Mouse (Mus musculus) lung, postnatal 0 days (tissue): ENCODE measurements around the gene St6galnac3. TPM values are rescaled to one million over a fixed set of nuclear protein-coding genes. Genes with fewer than 3 reads are reported as not detected.

Experiments used
- ATAC-seq: fragments of 200-750 bp; cut with Nextera tagmentation; 2 replicates; pipeline ENCODE4 v1.8.0; 2017; ENCODE audit warnings: moderate library complexity
- DNase-seq: peaks from one replicate; pipeline ENCODE4 v3.0.0-alpha.2; 2016; ENCODE audit warnings: low spot score
- H3K27ac ChIP-seq: fragments of 300-500 bp; sonication (generic); 2 replicates; pipeline ENCODE4 v1.5.1; 2014; ENCODE audit warnings: antibody characterized with exemption, mild to moderate bottlenecking, low read length, mixed read lengths
- H3K27me3 ChIP-seq: fragments of 300-500 bp; sonication (generic); replicated peaks from 2 replicates; pipeline ENCODE4 v1.6.1; 2014; ENCODE audit warnings: low read length, mixed read lengths; ENCODE audit not compliant: insufficient read depth
- H3K36me3 ChIP-seq: fragments of 300-500 bp; sonication (generic); 2 replicates; pipeline ENCODE4 v1.6.1; 2014; ENCODE audit warnings: low read length, mixed read lengths; ENCODE audit not compliant: insufficient read depth
- H3K4me1 ChIP-seq: fragments of 300-500 bp; sonication (generic); 2 replicates; pipeline ENCODE4 v1.6.1; 2014; ENCODE audit warnings: antibody characterized with exemption, low read depth, low read length, mixed read lengths; ENCODE audit not compliant: insufficient read depth
- H3K4me2 ChIP-seq: fragments of 300-500 bp; sonication (generic); replicated peaks from 2 replicates; pipeline ENCODE4 v1.6.1; 2014; ENCODE audit warnings: low read depth, mild to moderate bottlenecking, low read length, moderate library complexity, mixed read lengths
- H3K4me3 ChIP-seq: fragments of 300-500 bp; sonication (generic); 2 replicates; pipeline ENCODE4 v1.5.1; 2014; ENCODE audit warnings: low read depth, low read length
- H3K9ac ChIP-seq: fragments of 300-500 bp; sonication (generic); replicated peaks from 2 replicates; pipeline ENCODE4 v1.6.1; 2014; ENCODE audit warnings: low read depth, mild to moderate bottlenecking
- H3K9me3 ChIP-seq: fragments of 300-500 bp; sonication (generic); 2 replicates; pipeline ENCODE4 v1.6.1; 2016; ENCODE audit warnings: low read length, mixed read lengths
- CTCF ChIP-seq: IDR thresholded peaks from 2 replicates; pipeline ENCODE4 v1.5.1; 2016; ENCODE audit warnings: antibody characterized with exemption, mild to moderate bottlenecking
- EP300 ChIP-seq: IDR thresholded peaks from 2 replicates; pipeline ENCODE4 v1.6.1; 2016; ENCODE audit warnings: antibody characterized with exemption, mild to moderate bottlenecking, control low read depth
- WGBS: fragments of 180-500 bp; shearing (Covaris S2); extraction: QIAGEN DNeasy Blood & Tissue Kit; methylation state at CpG from one replicate; pipeline ENCODE4 v1.1.7; 2014; 5-methylcytosine and 5-hydroxymethylcytosine counted together
- microRNA-seq: library from miRNA; unstranded; fragments of <30 nt; microRNA quantifications from one replicate; pipeline ENCODE4, GENCODE M21; 2016
- polyA plus RNA-seq: library from polyadenylated mRNA; unstranded; fragments of >200 nt; fragmentation: Nextera tagmentation; extraction: Ambion mirVana; gene quantifications from 2 replicates; pipeline ENCODE4 v1.2.1, GENCODE M21; 2015

Gene St6galnac3
- polyA plus RNA-seq, 1 experiment from 2014 or later: 12.9 TPM

DNA sequence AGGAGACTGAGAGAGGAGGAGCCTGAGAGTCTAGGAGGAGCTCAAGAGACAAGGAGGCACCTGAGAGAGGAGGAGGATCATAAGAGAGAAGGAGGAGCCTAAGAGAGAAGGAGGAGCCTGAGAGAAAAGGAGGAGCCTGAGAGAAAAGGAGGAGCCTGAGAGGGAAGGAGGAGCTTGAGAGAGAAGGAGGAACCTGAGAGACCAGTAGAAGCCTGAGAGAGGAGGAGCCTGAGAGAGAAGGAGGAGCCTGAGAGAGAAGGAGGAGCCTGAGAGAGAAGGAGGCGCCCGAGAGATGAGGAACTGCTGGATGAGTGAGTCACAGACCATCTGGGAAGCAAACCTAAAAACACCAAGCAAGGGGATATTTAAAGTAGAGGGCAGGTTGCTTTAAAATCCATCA is 551.4 kb downstream of the St6galnac3 start:
- H3K9ac ChIP-seq: no peak overlapping the region
- H3K4me3 ChIP-seq: no peak overlapping the region
- ATAC-seq: no peak
- H3K27ac ChIP-seq: no peak overlapping the region
- H3K27me3 ChIP-seq: no peaks in the 10 kb centered on the region
- no peak overlapping the region for H3K4me2 ChIP-seq
- DNase-seq: no peak
- no peaks in the 10 kb centered on the region for H3K4me1 ChIP-seq
- 96% methylated on average over 2 of the region's 2 CpGs for WGBS
- H3K9me3 ChIP-seq: no peaks in the 10 kb centered on the region
- no peaks in the 10 kb centered on the region for H3K36me3 ChIP-seq
- no peak for TF ChIP-seq EP300
- TF ChIP-seq CTCF: no peak

DNA sequence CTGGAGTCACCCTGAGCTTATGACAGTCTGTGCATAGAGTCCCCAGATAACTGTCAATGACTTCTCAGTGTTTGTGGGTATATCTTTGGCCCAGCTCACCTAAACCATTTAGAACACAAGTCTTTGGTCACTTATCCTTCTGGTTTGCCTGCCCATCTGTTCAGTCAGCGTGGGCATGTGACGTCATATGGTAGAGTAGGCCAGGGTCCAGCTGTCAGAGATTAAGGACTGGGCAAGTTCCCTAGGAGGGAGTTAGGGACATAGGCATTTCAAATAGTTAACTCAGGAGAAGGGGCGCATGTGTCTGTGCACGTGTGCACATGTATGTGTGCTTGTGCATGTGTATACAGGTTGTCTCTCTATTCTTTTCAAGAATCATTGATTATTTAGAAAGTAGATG is 554.8 kb downstream of the St6galnac3 start:
- H3K9ac ChIP-seq: no peak overlapping the region
- WGBS: 87% methylated on average over 4 of the region's 4 CpGs
- no peak for TF ChIP-seq CTCF
- TF ChIP-seq EP300: no peak
- H3K4me3 ChIP-seq: no peak overlapping the region
- DNase-seq (no peak), ATAC-seq (no peak)
- no peaks in the 10 kb centered on the region for H3K9me3 ChIP-seq
- no peaks in the 10 kb centered on the region for H3K36me3 ChIP-seq
- no peak overlapping the region for H3K27ac ChIP-seq
- H3K4me1 ChIP-seq: no peaks in the 10 kb centered on the region
- H3K27me3 ChIP-seq: no peaks in the 10 kb centered on the region
- H3K4me2 ChIP-seq: no peak overlapping the region

DNA sequence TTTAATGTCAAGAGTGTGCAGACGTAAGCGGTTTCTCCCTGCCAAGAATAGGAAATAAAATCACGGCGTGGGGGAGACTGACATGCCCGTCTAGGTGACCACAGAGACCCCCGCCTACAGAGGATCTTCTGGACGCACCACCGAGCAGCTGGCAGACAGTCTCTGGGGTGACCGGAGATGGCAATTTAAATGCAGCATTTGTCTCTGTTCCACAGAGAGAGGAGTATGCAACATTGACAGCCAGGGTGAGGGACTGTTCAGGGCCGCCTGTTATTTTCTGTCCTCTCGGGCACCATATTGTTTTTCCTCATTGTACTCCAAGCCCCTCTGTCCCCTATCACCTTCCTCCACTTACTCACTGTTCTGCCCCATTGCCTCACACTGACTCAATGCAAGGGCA is 555.2 kb downstream of the St6galnac3 start:
- Histone ChIP-seq H3K9me3 (no peaks in the 10 kb centered on the region), H3K36me3 (no peaks in the 10 kb centered on the region), H3K4me2 (no peak overlapping the region), H3K27ac (no peak overlapping the region), H3K27me3 (no peaks in the 10 kb centered on the region), H3K9ac (no peak overlapping the region), H3K4me3 (no peak overlapping the region), H3K4me1 (no peaks in the 10 kb centered on the region)
- no peak for DNase-seq
- ATAC-seq: no peak
- 87% methylated on average over 11 of the region's 11 CpGs for WGBS
- TF ChIP-seq EP300 (no peak), CTCF (no peak)

DNA sequence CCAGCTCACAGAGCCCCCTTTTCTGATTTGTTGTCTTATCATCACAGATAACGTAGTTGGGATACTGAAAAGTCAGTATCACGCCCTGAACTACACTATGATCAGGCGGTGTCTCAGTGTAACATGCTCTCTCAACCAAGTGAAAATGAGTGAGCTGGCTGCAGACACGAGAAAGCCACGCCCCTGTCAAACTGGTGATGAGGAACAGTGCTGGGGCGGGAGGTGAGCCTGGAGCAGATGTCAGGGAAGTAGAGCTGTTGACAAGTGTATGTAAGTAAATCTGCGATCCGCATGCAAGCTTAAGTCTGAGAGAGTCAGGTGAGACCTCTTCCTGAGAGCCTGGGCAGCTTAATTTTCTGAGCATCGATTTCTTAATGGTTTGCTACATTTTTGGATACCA is 563.3 kb downstream of the St6galnac3 start:
- no peak overlapping the region for H3K4me3 ChIP-seq
- ATAC-seq (no peak), DNase-seq (no peak)
- no peaks in the 10 kb centered on the region for H3K36me3 ChIP-seq
- TF ChIP-seq CTCF (no peak), EP300 (no peak)
- no peaks in the 10 kb centered on the region for H3K27me3 ChIP-seq
- no peak overlapping the region for H3K4me2 ChIP-seq
- H3K9ac ChIP-seq: no peak overlapping the region
- H3K27ac ChIP-seq: no peak overlapping the region
- 41% methylated on average over 9 of the region's 9 CpGs for WGBS
- no peaks in the 10 kb centered on the region for H3K4me1 ChIP-seq
- H3K9me3 ChIP-seq: no peaks in the 10 kb centered on the region

DNA sequence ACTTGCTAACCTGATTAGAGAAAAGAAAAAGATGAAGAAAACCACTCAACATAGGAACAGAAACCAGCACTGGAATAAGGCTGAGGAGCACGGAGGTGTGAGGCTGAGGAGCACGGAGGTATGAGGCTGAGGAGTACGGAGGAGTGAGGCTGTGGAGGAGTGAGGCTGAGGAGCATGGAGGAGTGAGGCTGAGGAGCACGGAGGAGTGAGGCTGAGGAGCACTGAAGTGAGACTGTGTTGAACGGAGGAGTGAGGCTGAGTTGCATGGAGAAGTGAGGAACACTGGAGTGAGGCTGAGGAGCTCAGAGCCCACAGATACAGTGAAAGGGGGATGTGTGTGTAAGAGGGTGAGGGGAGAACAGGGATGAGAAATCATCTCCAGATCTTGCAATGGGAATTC is 564.3 kb downstream of the St6galnac3 start:
- ATAC-seq (no peak), DNase-seq (no peak)
- TF ChIP-seq CTCF: no peak
- TF ChIP-seq EP300: no peak
- H3K4me2 ChIP-seq: no peak overlapping the region
- H3K9me3 ChIP-seq: no peaks in the 10 kb centered on the region
- H3K9ac ChIP-seq: no peak overlapping the region
- no peaks in the 10 kb centered on the region for H3K36me3 ChIP-seq
- no peaks in the 10 kb centered on the region for H3K4me1 ChIP-seq
- H3K27ac ChIP-seq: no peak overlapping the region
- H3K4me3 ChIP-seq: no peak overlapping the region
- H3K27me3 ChIP-seq: no peaks in the 10 kb centered on the region
- WGBS: 87% methylated on average over 5 of the region's 5 CpGs

DNA sequence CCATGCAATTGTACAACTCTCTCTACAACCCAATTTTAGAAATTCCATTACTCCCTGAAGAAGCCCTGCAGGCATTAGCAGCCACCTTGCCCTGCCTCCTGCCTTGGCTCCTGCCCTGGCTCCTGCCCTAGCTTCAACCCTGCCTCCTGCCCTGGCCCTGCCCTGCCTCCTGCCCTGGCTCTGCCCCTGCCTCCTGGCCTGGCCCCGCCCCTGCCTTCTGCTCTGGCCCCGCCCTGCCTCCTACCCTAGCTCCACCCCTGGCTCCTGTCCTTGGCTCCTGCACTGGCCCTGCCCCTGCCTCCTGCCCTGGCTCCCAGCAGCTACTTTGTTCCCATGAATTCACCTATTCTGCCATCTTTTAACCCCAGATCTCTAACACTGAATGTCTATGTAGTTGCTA is 576.1 kb downstream of the St6galnac3 start:
- Histone ChIP-seq H3K4me1 (no peaks in the 10 kb centered on the region), H3K27me3 (no peaks in the 10 kb centered on the region), H3K9ac (no peak overlapping the region), H3K36me3 (no peaks in the 10 kb centered on the region), H3K9me3 (no peaks in the 10 kb centered on the region), H3K4me2 (no peak overlapping the region), H3K4me3 (no peak overlapping the region), H3K27ac (no peak overlapping the region)
- WGBS: 11% methylated on average over 2 of the region's 2 CpGs
- peak; percentile 69 for ATAC-seq
- DNase-seq: peak; percentile 18
- TF ChIP-seq CTCF (no peak), EP300 (no peak)

Small RNA genes lying within 50 kb of the gene (microRNA-seq; reads per million reads assigned to microRNA genes)
- gene Gm27405: not detected

Other genes starting within 250 kb of the St6galnac3 start
- not detected in 2 replicates for gene Asb17, start 119.0 kb upstream of the St6galnac3 start, polyA plus RNA-seq
- gene Msh4, start 181.0 kb upstream of the St6galnac3 start, polyA plus RNA-seq: 0.04 and 0.08 TPM in 2 replicates
- gene Rabggtb, start 187.8 kb upstream of the St6galnac3 start, polyA plus RNA-seq: 28.3 and 29.0 TPM in 2 replicates
- gene Acadm, start 219.5 kb upstream of the St6galnac3 start, polyA plus RNA-seq: 68.9 and 75.9 TPM in 2 replicates
- gene Slc44a5, start 248.3 kb upstream of the St6galnac3 start, polyA plus RNA-seq: 0.20 TPM in 2 replicates